Mouse (Mus musculus) myocyte (in vitro differentiated cells): ENCODE results near the gene Kbtbd13. TPM values are rescaled to one million over a fixed set of nuclear protein-coding genes. Genes with fewer than 3 reads are reported as not detected.

Source experiments
- H3K27me3 ChIP-seq: one replicate; pipeline ENCODE4 v1.6.1; 2011; ENCODE audit not compliant: control insufficient read depth, insufficient read depth, insufficient read length
- H3K36me3 ChIP-seq: one replicate; pipeline ENCODE4 v1.6.1; 2011; ENCODE audit not compliant: control insufficient read depth, insufficient read depth
- H3K4me2 ChIP-seq: one replicate; pipeline ENCODE4 v1.6.1; 2011; ENCODE audit warnings: low read depth, control low read depth
- H3K4me3 ChIP-seq: one replicate; pipeline ENCODE4 v1.5.1; 2011; ENCODE audit warnings: mild to moderate bottlenecking, control low read depth, moderate library complexity
- H3K79me2 ChIP-seq: one replicate; pipeline ENCODE4 v1.6.1; 2011; ENCODE audit not compliant: control insufficient read depth, insufficient read depth
- H3ac ChIP-seq: one replicate; pipeline ENCODE4 v1.6.1; 2011; ENCODE audit not compliant: control insufficient read depth, insufficient read length
- CEBPB ChIP-seq: IDR thresholded peaks from 2 replicates; pipeline ENCODE4 v1.6.1; 2011; ENCODE audit warnings: mild to moderate bottlenecking, moderate library complexity; ENCODE audit not compliant: poor library complexity, insufficient read depth, severe bottlenecking
- E2F4 ChIP-seq: IDR thresholded peaks from one replicate; pipeline ENCODE4 v1.6.1; 2011; ENCODE audit warnings: mild to moderate bottlenecking, control low read depth, moderate library complexity; ENCODE audit not compliant: insufficient read depth
- MAX ChIP-seq: IDR thresholded peaks from one replicate; pipeline ENCODE4 v1.6.1; 2011; ENCODE audit warnings: low read depth, mild to moderate bottlenecking, control low read depth
- MYOD1 ChIP-seq, 3 experiments: IDR thresholded peaks; one replicate each; pipeline ENCODE4 v1.6.1; 2011; ENCODE audit warnings: control low read depth in 2 of 3, low read depth in 2 of 3, mild to moderate bottlenecking in 2 of 3, moderate library complexity in 1 of 3; ENCODE audit not compliant: insufficient read length in 2 of 3, control insufficient read depth in 1 of 3
- MYOG ChIP-seq, 3 experiments: IDR thresholded peaks; one replicate each; pipeline ENCODE4 v1.6.1; 2011; ENCODE audit warnings: control low read depth in 2 of 3, low read depth in 2 of 3, mild to moderate bottlenecking in 2 of 3; ENCODE audit not compliant: insufficient read length in 2 of 3, control insufficient read depth in 1 of 3, insufficient read depth in 1 of 3
- POLR2A ChIP-seq: IDR thresholded peaks from one replicate; pipeline ENCODE4 v1.6.1; 2011; ENCODE audit warnings: low read depth, mild to moderate bottlenecking, control low read depth, moderate library complexity; ENCODE audit not compliant: insufficient read length
- POLR2AphosphoS2 ChIP-seq: IDR thresholded peaks from one replicate; pipeline ENCODE4 v1.6.1; 2011; ENCODE audit warnings: low read depth, control low read depth; ENCODE audit not compliant: insufficient read length
- REST ChIP-seq: IDR thresholded peaks from one replicate; pipeline ENCODE4 v1.6.1; 2011; ENCODE audit warnings: mild to moderate bottlenecking, control low read depth, moderate library complexity; ENCODE audit not compliant: insufficient read depth, insufficient read length
- SRF ChIP-seq: IDR thresholded peaks from one replicate; pipeline ENCODE4 v1.6.1; 2011; ENCODE audit warnings: low read depth; ENCODE audit not compliant: control insufficient read depth, insufficient read length
- TCF12 ChIP-seq: IDR thresholded peaks from one replicate; pipeline ENCODE4 v1.6.1; 2011; ENCODE audit warnings: mild to moderate bottlenecking, control low read depth; ENCODE audit not compliant: poor library complexity, insufficient read depth, severe bottlenecking
- TCF3 ChIP-seq: IDR thresholded peaks from one replicate; pipeline ENCODE4 v1.6.1; 2011; ENCODE audit warnings: low read depth, control low read depth; ENCODE audit not compliant: insufficient read length
- USF1 ChIP-seq: IDR thresholded peaks from one replicate; pipeline ENCODE4 v1.6.1; 2011; ENCODE audit warnings: low read depth, mild to moderate bottlenecking, control low read depth, moderate library complexity
- polyA plus RNA-seq: library from polyadenylated mRNA; unstranded; fragments of >200 nt; fragmentation: generic; extraction: Trizol; gene quantifications from one replicate; pipeline ENCODE4 v1.2.1, GENCODE M21; 2012; ENCODE audit warnings: missing spikeins

Gene Kbtbd13
- polyA plus RNA-seq, 1 experiment: 0.31 TPM

DNA sequence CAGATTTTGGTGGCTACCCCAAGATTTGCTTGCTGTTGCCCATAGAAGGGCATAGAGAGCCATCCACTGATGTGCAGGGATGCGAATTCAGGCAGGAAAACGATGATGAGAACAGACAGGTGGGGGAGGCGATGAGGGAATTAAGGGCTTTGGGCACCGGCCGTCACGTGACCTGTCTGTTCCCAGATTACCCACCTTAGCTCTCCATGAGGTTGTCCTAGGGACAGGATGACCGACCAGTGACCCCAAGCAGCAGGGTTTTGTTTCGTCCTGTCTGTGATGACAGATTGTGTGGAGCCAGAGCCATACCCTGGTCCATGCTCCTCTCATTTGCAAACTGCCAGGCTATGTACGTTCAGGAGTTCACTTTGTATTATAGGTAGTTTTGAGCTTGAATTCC is 27.8 kb downstream of the Kbtbd13 start:
- TF ChIP-seq MAX: no peak
- TF ChIP-seq TCF12: no peak
- no peak for TF ChIP-seq POLR2A
- no peak for TF ChIP-seq E2F4
- TF ChIP-seq CEBPB: no peak
- no peak for TF ChIP-seq USF1
- TF ChIP-seq POLR2AphosphoS2: no peak
- TF ChIP-seq SRF: no peak
- no peak for TF ChIP-seq REST
- TF ChIP-seq MYOG (IDR thresholded peaks at IDR 0.05; ENCODE audit: control insufficient read depth in 1 of 3, insufficient read depth in 1 of 3, insufficient read length in 2 of 3, low read depth in 2 of 3): no peak
- Histone ChIP-seq H3ac (no peak overlapping the region), H3K4me3 (no peak overlapping the region), H3K27me3 (no peaks in the 10 kb centered on the region), H3K36me3 (peaks cover 15% of the 10 kb centered on the region), H3K4me2 (no peak overlapping the region), H3K79me2 (no peaks in the 10 kb centered on the region)

DNA sequence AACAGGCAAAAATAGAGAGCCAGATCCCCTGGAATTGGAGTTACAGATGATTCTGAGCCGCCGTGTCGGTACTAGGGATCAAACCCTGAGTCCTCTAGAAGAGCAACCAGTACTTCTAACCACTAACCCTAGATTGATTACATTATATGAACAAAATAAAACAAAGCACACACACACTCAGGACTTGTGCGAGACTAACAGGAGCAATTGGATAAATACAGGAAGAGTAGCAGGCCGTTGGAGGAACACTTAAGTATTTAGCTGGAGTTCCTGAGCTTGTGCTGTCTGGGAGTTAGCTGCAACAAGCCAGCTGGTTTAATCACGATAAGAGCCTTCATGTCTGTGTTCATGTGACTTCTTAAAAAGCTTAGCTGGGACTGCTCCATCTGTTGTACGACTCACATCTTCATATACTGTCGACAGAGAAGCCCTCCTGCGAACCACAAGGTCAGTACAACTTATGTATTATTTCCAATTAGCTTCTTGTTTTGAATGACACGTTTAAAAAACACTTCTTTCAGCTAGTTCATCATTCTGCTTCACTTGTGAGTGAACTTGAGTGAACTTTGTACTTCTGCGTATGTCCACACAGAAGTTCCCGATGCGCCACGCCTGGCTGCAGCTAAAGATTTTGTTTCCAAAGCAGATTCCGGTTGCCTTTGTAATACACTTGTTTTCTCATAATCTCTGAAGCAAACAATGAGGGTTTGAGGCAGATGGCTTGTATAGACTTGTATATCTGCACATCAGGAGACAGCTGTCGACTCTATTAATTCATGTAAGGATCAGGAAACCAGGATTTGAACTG is 30.6 kb downstream of the Kbtbd13 start, which contains the start of gene Ubap1l:
Gene Ubap1l, plus strand, starts transcription at position 401 of the 808 bp plus-strand sequence.
- Histone ChIP-seq H3K79me2 (no peaks in the 10 kb centered on the region), H3ac (no peak within 1 kb of the TSS), H3K4me3 (no peak within 1 kb of the TSS), H3K36me3 (peaks cover 30% of the 10 kb centered on the region), H3K27me3 (no peaks in the 10 kb centered on the region), H3K4me2 (no peak within 1 kb of the TSS)
- TF ChIP-seq REST (no peak), TCF12 (no peak), MYOD1 (IDR thresholded peaks at IDR 0.05; ENCODE audit: control insufficient read depth in 1 of 3, insufficient read length in 2 of 3, low read depth in 2 of 3) (no peak), POLR2A (no peak), POLR2AphosphoS2 (no peak), CEBPB (no peak)

DNA sequence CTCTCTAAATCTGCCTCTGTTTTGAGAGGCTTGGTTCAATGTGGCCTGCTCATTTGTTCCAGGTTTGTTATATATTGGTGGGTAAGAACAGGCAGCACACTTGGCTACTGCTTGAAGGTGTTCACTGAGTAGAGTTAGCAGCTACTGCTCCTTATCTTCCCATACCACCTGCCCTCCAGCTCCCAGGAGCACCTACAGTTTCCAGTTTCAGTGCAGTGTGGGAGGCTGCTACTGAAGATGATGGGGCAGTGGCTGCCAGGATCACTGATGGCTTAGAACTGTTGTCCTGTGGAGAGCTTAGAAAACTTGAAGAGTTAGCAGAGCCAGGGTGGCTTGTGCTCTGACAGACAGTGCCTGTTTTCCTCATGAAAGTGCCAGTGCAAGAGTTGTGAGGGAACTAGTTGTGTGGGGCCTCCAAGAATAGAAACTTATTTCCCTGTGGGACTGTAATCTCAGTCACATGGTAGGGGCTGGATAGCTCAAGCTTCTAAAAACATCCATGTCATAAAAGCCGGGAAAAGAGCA is 32.4 kb downstream of the Kbtbd13 start:
- no peak for TF ChIP-seq MAX
- TF ChIP-seq POLR2A: no peak
- no peak for TF ChIP-seq TCF12
- TF ChIP-seq MYOD1 (IDR thresholded peaks at IDR 0.05; ENCODE audit: control insufficient read depth in 1 of 3, insufficient read length in 2 of 3, low read depth in 2 of 3): no peak
- TF ChIP-seq POLR2AphosphoS2: no peak
- no peak for TF ChIP-seq USF1
- TF ChIP-seq CEBPB: no peak
- TF ChIP-seq MYOG (IDR thresholded peaks at IDR 0.05; ENCODE audit: control insufficient read depth in 1 of 3, insufficient read depth in 1 of 3, insufficient read length in 2 of 3, low read depth in 2 of 3): no peak
- TF ChIP-seq REST: no peak
- TF ChIP-seq TCF3: no peak
- TF ChIP-seq E2F4: no peak
- TF ChIP-seq SRF: no peak

DNA sequence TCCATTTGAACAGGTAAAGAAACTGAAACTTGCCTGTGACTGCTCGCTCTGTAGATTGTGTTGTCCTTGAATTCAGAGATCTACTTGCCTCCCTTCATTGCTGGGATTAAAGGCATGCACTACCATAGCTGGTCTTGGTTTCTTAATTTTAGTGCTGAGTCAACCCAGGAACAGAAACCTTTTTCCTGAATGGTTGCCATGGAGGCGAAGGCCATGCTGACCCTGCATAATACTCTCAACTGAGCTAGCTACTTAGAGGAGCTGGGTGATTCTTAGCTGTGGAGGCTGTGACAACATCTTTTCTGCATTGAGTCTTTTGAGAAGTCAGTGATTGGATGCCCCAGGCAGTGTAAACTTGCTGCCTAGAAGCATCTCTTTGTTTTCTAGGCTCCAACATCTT is 34.5 kb downstream of the Kbtbd13 start:
- TF ChIP-seq TCF12 (no peak), MYOG (IDR thresholded peaks at IDR 0.05; ENCODE audit: control insufficient read depth in 1 of 3, insufficient read depth in 1 of 3, insufficient read length in 2 of 3, low read depth in 2 of 3) (no peak), MYOD1 (IDR thresholded peaks at IDR 0.05; ENCODE audit: control insufficient read depth in 1 of 3, insufficient read length in 2 of 3, low read depth in 2 of 3) (no peak), POLR2A (no peak), MAX (no peak), POLR2AphosphoS2 (no peak), TCF3 (no peak), USF1 (no peak), E2F4 (no peak)
- Histone ChIP-seq H3K4me2 (no peak overlapping the region), H3ac (no peak overlapping the region), H3K4me3 (no peak overlapping the region), H3K27me3 (no peaks in the 10 kb centered on the region), H3K36me3 (peaks cover 40% of the 10 kb centered on the region), H3K79me2 (peaks cover 20% of the 10 kb centered on the region)

More for the DNA sequence above, 32.4 kb downstream of the Kbtbd13 start:
- Histone ChIP-seq H3K4me3 (no peak overlapping the region), H3K4me2 (no peak overlapping the region), H3K27me3 (no peaks in the 10 kb centered on the region), H3K36me3 (peaks cover 40% of the 10 kb centered on the region), H3ac (no peak overlapping the region), H3K79me2 (peaks cover 10% of the 10 kb centered on the region)

DNA sequence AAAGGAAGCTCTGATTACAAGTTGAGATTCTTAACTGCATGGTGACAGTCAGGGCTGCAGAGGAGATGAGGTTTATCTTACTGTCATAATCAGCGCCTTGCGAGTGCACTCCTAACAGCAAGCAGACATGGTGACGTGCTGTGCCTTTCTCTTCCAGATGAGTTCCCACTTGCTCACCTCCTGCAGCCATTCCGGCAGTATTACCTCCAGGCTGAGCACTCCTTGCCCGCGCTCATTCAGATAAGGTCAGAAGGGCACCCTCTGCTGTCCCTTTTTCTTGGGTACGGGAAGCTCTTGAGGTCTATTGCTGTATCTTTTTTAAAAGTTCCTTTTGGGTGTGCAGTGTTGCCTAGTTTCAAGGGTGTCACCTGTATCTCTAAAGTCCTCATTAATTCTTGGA is 34.9 kb downstream of the Kbtbd13 start:
- H3ac ChIP-seq: no peak overlapping the region
- no peak overlapping the region for H3K4me3 ChIP-seq
- no peak overlapping the region for H3K4me2 ChIP-seq
- H3K27me3 ChIP-seq: no peaks in the 10 kb centered on the region
- H3K79me2 ChIP-seq: peaks cover 24% of the 10 kb centered on the region
- peaks cover 39% of the 10 kb centered on the region for H3K36me3 ChIP-seq
- TF ChIP-seq CEBPB (no peak), POLR2A (no peak), MYOG (IDR thresholded peaks at IDR 0.05; ENCODE audit: control insufficient read depth in 1 of 3, insufficient read depth in 1 of 3, insufficient read length in 2 of 3, low read depth in 2 of 3) (no peak), MYOD1 (IDR thresholded peaks at IDR 0.05; ENCODE audit: control insufficient read depth in 1 of 3, insufficient read length in 2 of 3, low read depth in 2 of 3) (no peak), TCF3 (no peak), REST (no peak), USF1 (no peak), POLR2AphosphoS2 (no peak), MAX (no peak), E2F4 (no peak), SRF (no peak), TCF12 (no peak)
